Mouse (Mus musculus): ENCODE measurements around the gene Gm4513.
"Not testable (repeated sequence)": the region's sequence is repeated elsewhere in the genome, so short reads cannot be mapped to it uniquely, and the experiment has no call there.

The Gm4513 gene

GRCm38 (mm10) chr7:20598921-20599320, at the start of gene Gm4513:
Gene Gm4513 (minus strand): TSS chr7:20599021.
- not testable (repeated sequence) for DNase-seq

- not testable (repeated sequence) for DNase-seq
Measured at GRCm38 (mm10) chr7:20576141-20576540, 22.7 kb downstream of the Gm4513 start, which contains the start of gene Gm4141. Gene Gm4141 (minus strand): TSS chr7:20576241.

- not testable (repeated sequence) for DNase-seq
Measured at GRCm38 (mm10) chr7:20545657-20546056, 53.2 kb downstream of the Gm4513 start, which contains the start of gene Gm5726. Gene Gm5726 (minus strand): TSS chr7:20545757.
